18 mouse cellular contexts compared by ENCODE assay signal in genomic region chr4:135375444-135375843, GRCm38 (mm10). TPM values are rescaled to one million over a fixed set of nuclear protein-coding genes. Genes with fewer than 3 reads are reported as not detected.
A peak's percentile ranks its signal among the peaks of the same experiment; 100 is the strongest.
DNase-seq lines count a peak whose midpoint lies in the region; ATAC-seq and TF ChIP-seq lines count a peak whose summit lies in the region.
"Had no signal": no experiment of that assay in that cellular context is flagged by ENCODE, and none has a peak within 500 bp of the region (broad histone marks: within the 10 kb centered on the region; RNA-seq: fewer than 3 reads in every experiment).

No protein-coding gene starts in this region.

- no peak for TF ChIP-seq POLR2A in cerebellum, adult 2 months (IDR thresholded peaks at IDR 0.05; ENCODE audit: borderline replicate concordance, insufficient read depth, low read length)
- no peak for TF ChIP-seq POLR2A in liver, adult 2 months (IDR thresholded peaks at IDR 0.05; ENCODE audit: extremely low read depth, insufficient read depth, low read length)

- no peak overlapping the region for H3K4me3 ChIP-seq in cerebellum, adult 2 months (replicated peaks; ENCODE audit: insufficient read depth, low read depth, low read length)
- no peak overlapping the region for H3K4me3 ChIP-seq in liver, adult 2 months (ENCODE audit: insufficient read depth, low read depth, low read length)
- H3K4me3 ChIP-seq in liver, embryonic 11.5 days (ENCODE audit: low read depth, low read length) = no peak overlapping the region
- no peak overlapping the region for H3K4me3 ChIP-seq in liver, postnatal 0 days (ENCODE audit: low read depth, low read length)
- H3K4me3 ChIP-seq: erythroblast, embryonic 14.5 days; midbrain, embryonic 10.5 days had no signal

- no peaks in the 10 kb centered on the region for H3K27me3 ChIP-seq in cerebellum, adult 2 months (ENCODE audit: control insufficient read depth, insufficient read depth, low read length)
- no peaks in the 10 kb centered on the region for H3K27me3 ChIP-seq in liver, adult 2 months (ENCODE audit: control insufficient read depth, insufficient read depth, low read length)
- no peaks in the 10 kb centered on the region for H3K27me3 ChIP-seq in liver, embryonic 11.5 days (replicated peaks; ENCODE audit: control insufficient read depth, insufficient read depth, low read length)
- H3K27me3 ChIP-seq in liver, postnatal 0 days (ENCODE audit: insufficient read depth, low read length) = no peaks in the 10 kb centered on the region
- H3K27me3 ChIP-seq: Patski had no signal

- DNase-seq in cerebellum, adult 2 months = no peak
- no peak for DNase-seq in cerebellum, postnatal 4 days (ENCODE audit: low spot score in 2 of 2)
- DNase-seq in liver, adult 2 months (ENCODE audit: extremely low read depth, low read depth, low spot score) = no peak
- DNase-seq in liver, embryonic 11.5 days (ENCODE audit: low spot score) = no peak
- DNase-seq in ES-CJ7 (ENCODE audit: low read depth, low spot score) = peak; percentile 64
- no peak for DNase-seq in liver, postnatal 0 days
- DNase-seq: adrenal gland, postnatal 14 days; cerebellum, adult 11 months; embryo, embryonic 11 days; heart, postnatal 14 days; kidney, adult 18-20 months; right cerebral cortex, postnatal 4 days had no signal

- H3K9me3 ChIP-seq in liver, embryonic 11.5 days (ENCODE audit: control insufficient read depth, low read length) = no peaks in the 10 kb centered on the region
- 0 out of 2 replicates have a peak, but pooled peaks cover 2% of the 10 kb centered on the region for H3K9me3 ChIP-seq in liver, postnatal 0 days (ENCODE audit: low read length)
- H3K9me3 ChIP-seq: midbrain, embryonic 10.5 days had no signal

- H3K27ac ChIP-seq in cerebellum, adult 2 months (ENCODE audit: insufficient read depth, low read length) = no peak overlapping the region
- H3K27ac ChIP-seq in liver, adult 2 months (replicated peaks; ENCODE audit: insufficient read depth, low read depth, low read length) = no peak overlapping the region
- no peak overlapping the region for H3K27ac ChIP-seq in liver, embryonic 11.5 days (ENCODE audit: low read depth, low read length)
- no peak overlapping the region for H3K27ac ChIP-seq in liver, postnatal 0 days (ENCODE audit: low read depth)
- H3K27ac ChIP-seq: midbrain, embryonic 10.5 days had no signal

- TF ChIP-seq CTCF in cerebellum, adult 2 months (IDR thresholded peaks at IDR 0.05; ENCODE audit: borderline replicate concordance, insufficient read depth, low read depth, low read length) = 0 out of 2 replicates have a peak, but pooled peaks have one; percentile 25
- peak; percentile 60 for TF ChIP-seq CTCF in liver, adult 2 months (IDR thresholded peaks at IDR 0.05; ENCODE audit: low read depth, low read length)
- TF ChIP-seq CTCF in liver, postnatal 0 days (IDR thresholded peaks at IDR 0.05; ENCODE audit: low read depth) = peak; percentile 65

- H3K36me3 ChIP-seq in liver, adult 2 months (ENCODE audit: control insufficient read depth, insufficient read depth, low read length) = no peaks in the 10 kb centered on the region
- no peaks in the 10 kb centered on the region for H3K36me3 ChIP-seq in liver, embryonic 11.5 days (ENCODE audit: control insufficient read depth, insufficient read depth, low read length)
- H3K36me3 ChIP-seq in liver, postnatal 0 days (replicated peaks; ENCODE audit: insufficient read depth, low read length) = no peaks in the 10 kb centered on the region
- H3K36me3 ChIP-seq: midbrain, embryonic 10.5 days had no signal

- H3K79me2 ChIP-seq in liver, adult 2 months (ENCODE audit: control insufficient read depth, insufficient read depth, low read length) = no peaks in the 10 kb centered on the region

- ATAC-seq in liver, embryonic 11.5 days (replicated peaks; ENCODE audit: low FRiP score) = no peak
- no peak for ATAC-seq in liver, postnatal 0 days
- no peak for ATAC-seq in inflammation-experienced regulatory T-cells, adult 6 months
- no peak; the same call in 1 of the 2 replicates for ATAC-seq in granulocyte monocyte progenitor cell, adult 5-6 weeks (replicated peaks; ENCODE audit: poor library complexity, severe bottlenecking)
- ATAC-seq: Patski had no signal

- TF ChIP-seq EP300 in liver, postnatal 0 days (IDR thresholded peaks at IDR 0.05; ENCODE audit: low read depth) = no peak

- WGBS in cerebellum, adult 2 months = 61% methylated on average over 3 of the region's 3 CpGs
- 79% methylated on average over 3 of the region's 3 CpGs for WGBS in liver, adult 2 months
- 58% methylated on average over 3 of the region's 3 CpGs for whole genome bisulfite sequencing in liver, embryonic 11.5 days
- WGBS in liver, postnatal 0 days (ENCODE audit: insufficient replicate concordance) = 58% methylated on average over 3 of the region's 3 CpGs

- no peak overlapping the region for H3K4me2 ChIP-seq in liver, embryonic 11.5 days
- H3K4me2 ChIP-seq in liver, postnatal 0 days (ENCODE audit: low read depth, low read length) = no peak overlapping the region

- no peak overlapping the region for H3K9ac ChIP-seq in liver, adult 2 months (ENCODE audit: low read depth, low read length)
- H3K9ac ChIP-seq in liver, embryonic 11.5 days (ENCODE audit: low read depth, low read length) = no peak overlapping the region
- H3K9ac ChIP-seq in liver, postnatal 0 days (replicated peaks) = no peak overlapping the region

- H3K4me1 ChIP-seq in cerebellum, adult 2 months (ENCODE audit: control insufficient read depth, insufficient read depth, low read length) = no peaks in the 10 kb centered on the region
- peaks cover 9% of the 10 kb centered on the region for H3K4me1 ChIP-seq in liver, adult 2 months (ENCODE audit: control insufficient read depth, insufficient read depth, low read length)
- H3K4me1 ChIP-seq in liver, embryonic 11.5 days (replicated peaks; ENCODE audit: control insufficient read depth, insufficient read depth, low read length) = no peaks in the 10 kb centered on the region
- H3K4me1 ChIP-seq in liver, postnatal 0 days (ENCODE audit: insufficient read depth) = no peaks in the 10 kb centered on the region
- H3K4me1 ChIP-seq: midbrain, embryonic 10.5 days had no signal

RNA-seq across cellular contexts. Expression of gene Srrm1, which starts 22.3 kb away (rescaled TPM):
- polyA plus RNA-seq in cerebellum, adult 2 months (2012; rRNA removed) = 124 and 130 TPM in 2 replicates
- 15.0 and 18.8 TPM in 2 replicates for total RNA-seq in liver, adult 2 months (2014; rRNA removed)
- polyA plus RNA-seq in liver, adult 2 months (2012; rRNA removed) = 8.2 and 8.9 TPM in 2 replicates
- 191 and 195 TPM in 2 replicates for polyA plus RNA-seq in liver, embryonic 11.5 days (2014; fragmentation: Nextera tagmentation; extraction: Ambion mirVana)
- 79.3 and 90.6 TPM in 2 replicates for polyA plus RNA-seq in liver, postnatal 0 days (2015; fragmentation: Nextera tagmentation; extraction: Ambion mirVana)
- 100 to 1,000 TPM; 191 to 279 (median 247) TPM for polyA plus RNA-seq in inflammation-experienced regulatory T-cells, adult 6 months (2017; shearing (Covaris generic))
- 232 and 260 TPM in 2 replicates for total RNA-seq in granulocyte monocyte progenitor cell, adult 5-6 weeks (2014; fragmentation: Nextera tagmentation)
- total RNA-seq in granulocyte monocyte progenitor cell, adult 5-6 weeks (2017) = 84.9 and 94.7 TPM in 2 replicates

RNA-seq across cellular contexts. Expression of gene Ncmap, which starts 22.6 kb away (rescaled TPM):
- 4.1 and 4.7 TPM in 2 replicates for polyA plus RNA-seq in cerebellum, adult 2 months (2012; rRNA removed)
- 0.60 and 3.7 TPM in 2 replicates for total RNA-seq in liver, adult 2 months (2014; rRNA removed)
- polyA plus RNA-seq in liver, adult 2 months (2012; rRNA removed) = 2.8 and 3.6 TPM in 2 replicates
- 0.86 TPM in 1 of 2 replicates, not detected in the other for polyA plus RNA-seq in liver, embryonic 11.5 days (2014; fragmentation: Nextera tagmentation; extraction: Ambion mirVana)
- polyA plus RNA-seq in liver, postnatal 0 days (2015; fragmentation: Nextera tagmentation; extraction: Ambion mirVana) = 0.12 and 0.14 TPM in 2 replicates
- polyA plus RNA-seq in inflammation-experienced regulatory T-cells, adult 6 months (2017; shearing (Covaris generic)) = 10 to 100 TPM in 2 of 3 experiments, 1 to 10 TPM in 1; 4.0 to 58.5 (median 35.5) TPM
- total RNA-seq in granulocyte monocyte progenitor cell, adult 5-6 weeks (2014; fragmentation: Nextera tagmentation) = not detected in 2 replicates
- not detected in 2 replicates for total RNA-seq in granulocyte monocyte progenitor cell, adult 5-6 weeks (2017)
- total RNA-seq: adrenal gland, postnatal 14 days; heart, adult 8-10 months had no signal
- polyA plus RNA-seq: erythroblast, embryonic 14.5 days; Patski had no signal

RNA-seq across cellular contexts. Expression of gene Rcan3, which starts 58.2 kb away (rescaled TPM):
- 74.3 and 80.4 TPM in 2 replicates for polyA plus RNA-seq in cerebellum, adult 2 months (2012; rRNA removed)
- total RNA-seq in liver, adult 2 months (2014; rRNA removed) = 1.1 and 1.7 TPM in 2 replicates
- 1.5 and 1.8 TPM in 2 replicates for polyA plus RNA-seq in liver, adult 2 months (2012; rRNA removed)
- polyA plus RNA-seq in liver, embryonic 11.5 days (2014; fragmentation: Nextera tagmentation; extraction: Ambion mirVana) = 8.6 and 9.2 TPM in 2 replicates
- 3.7 and 4.9 TPM in 2 replicates for polyA plus RNA-seq in liver, postnatal 0 days (2015; fragmentation: Nextera tagmentation; extraction: Ambion mirVana)
- polyA plus RNA-seq in inflammation-experienced regulatory T-cells, adult 6 months (2017; shearing (Covaris generic)) = 10 to 100 TPM in 2 of 3 experiments, 1 to 10 TPM in 1; 8.4 to 16.1 (median 13.4) TPM
- total RNA-seq in granulocyte monocyte progenitor cell, adult 5-6 weeks (2014; fragmentation: Nextera tagmentation) = 3.0 and 9.3 TPM in 2 replicates
- total RNA-seq in granulocyte monocyte progenitor cell, adult 5-6 weeks (2017) = 3.6 and 4.9 TPM in 2 replicates
